Mouse (Mus musculus) midbrain, embryonic 11.5 days (tissue): ENCODE measurements at regions not wholly inside any gene's neighbourhood (a gene's known extent, or its start where the extent isn't known, plus 50 kb on each side); places are given as distances from the start of the nearest gene placed in this dataset.

Experiments
- ATAC-seq: fragments of 200-750 bp; cut with Nextera tagmentation; 2 replicates; pipeline ENCODE4 v1.8.0; 2017; ENCODE audit warnings: moderate TSS enrichment, moderate library complexity; ENCODE audit not compliant: low FRiP score
- DNase-seq: peaks from one replicate; pipeline ENCODE4 v3.0.0; 2015; ENCODE audit warnings: low spot score; ENCODE audit errors: missing footprints
- H3K27ac ChIP-seq: fragments of 300-500 bp; sonication (generic); 2 replicates; pipeline ENCODE4 v1.5.1; 2014; ENCODE audit warnings: low read depth, low read length
- H3K27me3 ChIP-seq: fragments of 300-500 bp; sonication (generic); 2 replicates; pipeline ENCODE4 v1.6.1; 2014; ENCODE audit warnings: mild to moderate bottlenecking, low read length, moderate library complexity, mixed read lengths; ENCODE audit not compliant: control insufficient read depth, insufficient read depth
- H3K36me3 ChIP-seq: fragments of 300-500 bp; sonication (generic); 2 replicates; pipeline ENCODE4 v1.6.1; 2014; ENCODE audit warnings: mild to moderate bottlenecking, low read length, moderate library complexity, mixed read lengths; ENCODE audit not compliant: control insufficient read depth, insufficient read depth
- H3K4me1 ChIP-seq: fragments of 300-500 bp; sonication (generic); 2 replicates; pipeline ENCODE4 v1.6.1; 2014; ENCODE audit warnings: low read length; ENCODE audit not compliant: control insufficient read depth, insufficient read depth
- H3K4me2 ChIP-seq: fragments of 300-500 bp; sonication (generic); 2 replicates; pipeline ENCODE4 v1.6.1; 2014; ENCODE audit warnings: mild to moderate bottlenecking, moderate library complexity
- H3K4me3 ChIP-seq: fragments of 300-500 bp; sonication (generic); 2 replicates; pipeline ENCODE4 v1.5.1; 2014; ENCODE audit warnings: low read depth, low read length
- H3K9ac ChIP-seq: fragments of 300-500 bp; sonication (generic); 2 replicates; pipeline ENCODE4 v1.6.1; 2014; ENCODE audit warnings: low read length
- H3K9me3 ChIP-seq: fragments of 300-500 bp; sonication (generic); 2 replicates; pipeline ENCODE4 v1.6.1; 2016; ENCODE audit warnings: low read length; ENCODE audit not compliant: control insufficient read depth
- WGBS: fragments of 180-500 bp; shearing (Covaris S2); extraction: QIAGEN DNeasy Blood & Tissue Kit; methylation state at CpG from one replicate; pipeline ENCODE4 v1.1.7; 2014; 5-methylcytosine and 5-hydroxymethylcytosine counted together

DNA sequence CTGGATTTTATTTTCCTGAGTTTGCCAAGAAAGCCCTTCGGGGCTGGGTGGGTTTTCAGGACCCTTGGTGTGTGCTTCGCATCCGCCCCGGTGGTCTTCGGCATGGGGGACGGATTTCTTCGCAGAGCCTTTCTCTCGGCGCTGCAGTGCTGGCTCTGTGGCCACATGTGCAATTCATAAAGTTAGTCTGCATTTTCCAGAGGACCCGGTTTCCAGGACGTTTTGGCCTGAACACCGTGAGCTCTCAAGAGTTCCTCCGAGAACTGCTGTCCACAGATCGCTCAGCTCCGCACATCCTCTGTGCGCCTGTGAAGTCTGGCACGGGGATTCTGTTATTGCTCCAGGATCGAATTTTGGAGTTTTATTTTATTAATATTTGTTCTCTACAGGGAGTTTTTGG, 63.2 kb upstream of the Cxcl14 start:
- Histone ChIP-seq H3K9me3 (no peaks in the 10 kb centered on the region), H3K27ac (no peak overlapping the region), H3K36me3 (no peaks in the 10 kb centered on the region), H3K4me3 (no peak overlapping the region), H3K4me2 (no peak overlapping the region), H3K4me1 (no peaks in the 10 kb centered on the region), H3K9ac (no peak overlapping the region), H3K27me3 (no peaks in the 10 kb centered on the region)
- ATAC-seq (no peak), DNase-seq (no peak)
- 89% methylated on average over 18 of the region's 18 CpGs for WGBS

DNA sequence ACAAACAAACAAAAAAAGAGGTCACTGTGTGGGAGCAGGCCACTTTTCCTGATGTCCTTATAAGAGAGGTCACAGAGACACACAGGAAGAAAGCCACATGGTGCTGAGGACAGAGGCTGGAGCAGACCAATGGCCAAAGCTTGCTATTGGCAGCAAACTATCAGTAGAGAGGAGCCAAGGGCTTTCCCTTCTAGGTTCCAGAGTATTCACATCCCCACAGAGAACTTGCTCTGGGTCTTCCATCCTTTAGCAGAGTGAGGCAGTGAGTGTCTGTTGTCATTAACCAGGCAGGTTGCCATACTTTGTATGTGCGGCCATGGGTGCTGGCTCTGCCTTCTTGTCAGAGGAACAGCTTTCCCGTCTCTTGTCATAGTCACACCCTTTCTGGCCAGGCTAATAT, 64.5 kb upstream of the Cxcl14 start:
- no peak overlapping the region for H3K9ac ChIP-seq
- H3K36me3 ChIP-seq = no peaks in the 10 kb centered on the region

GRCm38 (mm10) chr13:56362238-56362637, 64.2 kb upstream of the Gm3045 start:
- ATAC-seq (no peak), DNase-seq (no peak)
- H3K27ac ChIP-seq = no peak overlapping the region
- H3K36me3 ChIP-seq = no peaks in the 10 kb centered on the region
- H3K4me1 ChIP-seq = no peaks in the 10 kb centered on the region
- no peak overlapping the region for H3K9ac ChIP-seq
- 77% methylated on average over 4 of the region's 4 CpGs for WGBS
- no peaks in the 10 kb centered on the region for H3K27me3 ChIP-seq
- no peaks in the 10 kb centered on the region for H3K9me3 ChIP-seq
- no peak overlapping the region for H3K4me3 ChIP-seq
- no peak overlapping the region for H3K4me2 ChIP-seq

More for the DNA sequence above, 64.5 kb upstream of the Cxcl14 start:
- Histone ChIP-seq H3K4me3 (no peak overlapping the region), H3K27ac (no peak overlapping the region), H3K9me3 (no peaks in the 10 kb centered on the region), H3K4me2 (no peak overlapping the region), H3K27me3 (no peaks in the 10 kb centered on the region), H3K4me1 (no peaks in the 10 kb centered on the region)
- WGBS = 81% methylated on average over 2 of the region's 2 CpGs
- DNase-seq (no peak), ATAC-seq (no peak)

DNA sequence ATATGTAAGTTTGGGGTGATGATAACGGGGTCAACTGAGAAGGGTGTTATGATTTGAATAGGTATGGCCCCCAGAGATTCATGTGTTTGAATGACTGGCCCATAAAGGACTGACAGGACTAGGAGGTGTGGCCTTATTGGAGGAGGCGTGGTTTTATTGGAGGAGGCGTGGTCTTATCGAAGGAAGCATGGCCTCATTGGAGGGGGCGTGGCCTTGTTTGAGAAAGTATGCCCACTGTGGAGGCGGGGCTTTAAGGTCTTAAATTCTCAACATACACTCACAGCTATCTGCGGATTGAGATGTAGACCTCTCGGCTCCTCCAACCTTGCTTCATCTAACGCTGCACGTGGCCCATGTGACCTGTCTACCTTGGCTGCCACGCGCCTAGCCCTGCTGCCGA, 63.7 kb upstream of the Gm3045 start:
- H3K4me2 ChIP-seq = no peak overlapping the region
- no peaks in the 10 kb centered on the region for H3K4me1 ChIP-seq
- H3K27me3 ChIP-seq = no peaks in the 10 kb centered on the region
- no peaks in the 10 kb centered on the region for H3K9me3 ChIP-seq
- ATAC-seq (no peak), DNase-seq (no peak)
- H3K4me3 ChIP-seq = no peak overlapping the region
- H3K9ac ChIP-seq = no peak overlapping the region
- H3K36me3 ChIP-seq = no peaks in the 10 kb centered on the region
- WGBS = 44% methylated on average over 13 of the region's 13 CpGs
- no peak overlapping the region for H3K27ac ChIP-seq

GRCm38 (mm10) chr13:56369600-56369999, 56.8 kb upstream of the Gm3045 start:
- no peak overlapping the region for H3K27ac ChIP-seq
- no peaks in the 10 kb centered on the region for H3K9me3 ChIP-seq
- no peak overlapping the region for H3K4me3 ChIP-seq
- ATAC-seq (no peak), DNase-seq (peak; percentile 69)
- WGBS = 84% methylated on average over 2 of the region's 2 CpGs
- H3K4me1 ChIP-seq = no peaks in the 10 kb centered on the region
- no peaks in the 10 kb centered on the region for H3K27me3 ChIP-seq
- no peak overlapping the region for H3K4me2 ChIP-seq
- no peaks in the 10 kb centered on the region for H3K36me3 ChIP-seq
- H3K9ac ChIP-seq = no peak overlapping the region

DNA sequence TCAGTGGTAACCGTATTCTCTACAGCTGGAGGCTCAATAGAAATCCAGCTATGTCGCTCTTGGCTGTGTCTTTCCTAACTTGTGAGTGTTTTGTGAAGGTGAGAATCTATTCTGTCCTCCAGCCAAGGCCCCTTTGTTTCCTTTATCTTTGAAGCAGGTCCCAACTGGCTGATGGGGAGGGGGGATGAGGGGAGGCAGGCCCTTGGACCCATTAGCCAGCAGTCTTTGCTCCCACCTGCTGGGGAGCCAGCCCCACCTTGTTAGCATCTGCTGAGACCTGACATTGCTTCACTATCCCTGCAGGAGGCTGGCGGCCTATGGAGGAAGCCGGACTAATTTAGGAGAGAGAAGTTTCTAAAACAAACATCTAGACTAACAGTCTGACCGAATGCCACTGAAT, 55.0 kb upstream of the Gm3045 start:
- DNase-seq (peak; percentile 33), ATAC-seq (no peak)
- no peak overlapping the region for H3K4me2 ChIP-seq
- H3K9me3 ChIP-seq = no peaks in the 10 kb centered on the region
- no peaks in the 10 kb centered on the region for H3K4me1 ChIP-seq
- H3K36me3 ChIP-seq = no peaks in the 10 kb centered on the region
- no peak overlapping the region for H3K9ac ChIP-seq
- no peak overlapping the region for H3K4me3 ChIP-seq
- H3K27me3 ChIP-seq = no peaks in the 10 kb centered on the region
- WGBS = 43% methylated on average over 5 of the region's 5 CpGs
- H3K27ac ChIP-seq = no peak overlapping the region

DNA sequence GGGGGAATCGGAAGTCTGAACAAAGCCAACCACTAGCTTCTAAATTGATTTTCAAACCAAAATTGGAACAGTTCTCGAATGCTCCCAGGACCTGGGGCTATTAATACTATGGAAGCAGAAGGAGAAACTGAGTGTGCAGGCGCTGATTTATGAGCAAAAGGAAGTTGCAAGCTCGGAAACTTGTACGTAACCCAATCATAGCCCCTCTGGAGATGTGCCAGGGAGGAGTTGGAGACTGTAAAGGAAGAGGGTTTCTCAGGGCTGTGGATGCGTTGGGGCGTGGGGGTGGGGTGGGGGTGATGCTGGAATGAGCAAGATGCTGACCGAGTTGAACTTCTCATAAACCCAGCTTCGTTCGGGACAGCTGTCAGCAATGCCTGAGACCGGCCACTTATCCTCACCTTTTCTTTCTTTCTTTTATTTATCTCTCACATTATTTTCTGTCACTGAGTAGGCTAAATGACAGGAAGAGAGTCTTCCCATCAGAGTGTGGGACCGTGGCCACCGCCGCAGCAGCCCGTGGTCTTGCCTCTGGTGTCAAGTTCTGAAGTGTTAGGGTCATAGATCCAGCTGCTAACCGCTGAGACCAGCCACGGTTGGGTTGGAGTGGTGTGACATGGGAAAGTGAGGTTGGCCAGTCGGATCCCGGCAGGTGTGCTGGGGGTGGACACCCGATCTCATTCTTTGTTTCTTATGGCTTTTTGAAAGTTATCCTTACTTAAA, 54.2 kb upstream of the Gm3045 start:
- Histone ChIP-seq H3K27me3 (no peaks in the 10 kb centered on the region), H3K4me2 (no peak overlapping the region), H3K36me3 (no peaks in the 10 kb centered on the region), H3K9ac (no peak overlapping the region), H3K4me1 (no peaks in the 10 kb centered on the region), H3K4me3 (no peak overlapping the region), H3K27ac (no peak overlapping the region), H3K9me3 (no peaks in the 10 kb centered on the region)
- peak; percentile 53 for DNase-seq
- ATAC-seq = no peak
- WGBS = 83% methylated on average over 20 of the region's 20 CpGs

DNA sequence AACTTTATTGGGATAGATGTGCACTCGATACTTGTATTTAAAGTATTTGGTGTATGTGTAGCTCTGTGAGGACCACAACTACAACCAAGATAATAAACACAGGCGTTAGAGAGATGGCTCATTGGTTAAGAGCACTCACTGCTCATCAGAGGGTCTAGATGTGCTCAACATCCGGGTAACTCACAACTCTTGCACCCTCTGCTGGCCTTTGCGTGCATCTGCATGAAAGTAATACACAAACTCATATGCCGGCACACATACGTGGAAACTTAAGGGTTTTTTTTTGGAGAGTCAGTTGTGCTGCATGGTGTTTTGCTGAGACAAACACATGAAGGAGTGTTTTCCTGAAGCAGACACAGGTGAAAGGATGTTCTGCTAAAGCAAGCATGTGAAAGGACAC, 53.7 kb upstream of the Gm3045 start:
- WGBS = 77% methylated on average over 6 of the region's 6 CpGs
- no peak for ATAC-seq
- DNase-seq = peak; percentile 86

More for the DNA sequence above, 53.7 kb upstream of the Gm3045 start:
- no peak overlapping the region for H3K27ac ChIP-seq
- no peaks in the 10 kb centered on the region for H3K9me3 ChIP-seq
- no peaks in the 10 kb centered on the region for H3K36me3 ChIP-seq
- no peak overlapping the region for H3K4me2 ChIP-seq
- no peaks in the 10 kb centered on the region for H3K27me3 ChIP-seq
- H3K4me3 ChIP-seq = no peak overlapping the region
- no peaks in the 10 kb centered on the region for H3K4me1 ChIP-seq
- H3K9ac ChIP-seq = no peak overlapping the region
